Mouse (Mus musculus): ENCODE data around the gene Tlx1.

The Tlx1 gene

DNA sequence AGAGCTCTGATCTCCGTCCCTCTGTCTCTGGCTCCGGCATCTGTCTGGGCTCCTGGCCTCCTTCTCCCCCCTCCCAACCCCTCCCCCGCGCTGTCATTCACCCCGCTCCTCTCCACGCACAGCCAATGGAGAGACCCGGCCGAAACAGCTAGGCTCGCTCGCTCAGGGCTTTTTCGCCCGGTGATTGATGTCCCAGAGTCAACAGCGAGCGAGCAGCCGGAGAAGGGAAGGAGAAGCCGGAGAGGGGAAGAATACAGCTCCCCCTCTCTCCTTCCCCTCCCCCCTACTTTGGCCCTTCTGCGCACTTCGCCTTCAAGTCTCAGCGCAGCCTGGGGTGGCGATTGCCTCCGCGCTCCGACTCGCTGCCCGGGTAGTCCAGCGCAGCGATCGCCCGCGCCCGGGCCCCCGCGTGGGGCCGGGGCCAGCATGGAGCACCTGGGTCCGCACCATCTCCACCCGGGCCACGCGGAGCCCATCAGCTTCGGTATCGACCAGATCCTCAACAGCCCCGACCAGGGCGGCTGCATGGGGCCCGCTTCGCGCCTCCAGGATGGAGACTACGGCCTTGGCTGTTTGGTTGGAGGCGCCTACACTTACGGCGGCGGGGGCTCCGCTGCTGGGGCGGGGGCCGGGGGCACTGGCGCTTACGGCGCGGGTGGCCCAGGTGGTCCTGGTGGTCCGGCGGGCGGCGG, at the start of gene Tlx1:
Tlx1 (plus strand) TSS at position 191 of the 692 bp plus-strand sequence.
- DNase-seq = no peak

DNA sequence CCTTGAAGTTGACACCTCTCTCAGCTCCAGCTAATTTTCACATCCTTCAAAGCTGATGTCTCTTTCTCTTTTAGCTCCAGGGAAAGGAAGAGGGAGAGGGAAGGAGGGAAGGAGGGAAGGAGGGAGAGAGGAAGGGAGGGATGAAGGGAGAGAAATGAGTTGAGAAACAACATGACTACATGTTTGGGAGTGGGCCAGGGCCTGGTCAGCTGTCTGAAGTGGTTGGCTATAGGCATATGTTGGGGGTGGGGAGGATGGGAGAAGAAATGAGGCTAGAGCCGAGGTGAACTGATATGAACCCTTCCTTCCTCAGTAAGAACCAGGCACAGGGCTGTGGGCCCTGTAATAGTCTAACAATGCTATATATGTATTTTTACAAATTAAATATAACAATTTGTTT, 44.9 kb upstream of the Tlx1 start:
- no peak for DNase-seq

GRCm38 (mm10) chr19:45106689-45107088, 43.8 kb upstream of the Tlx1 start:
- DNase-seq = no peak

DNA sequence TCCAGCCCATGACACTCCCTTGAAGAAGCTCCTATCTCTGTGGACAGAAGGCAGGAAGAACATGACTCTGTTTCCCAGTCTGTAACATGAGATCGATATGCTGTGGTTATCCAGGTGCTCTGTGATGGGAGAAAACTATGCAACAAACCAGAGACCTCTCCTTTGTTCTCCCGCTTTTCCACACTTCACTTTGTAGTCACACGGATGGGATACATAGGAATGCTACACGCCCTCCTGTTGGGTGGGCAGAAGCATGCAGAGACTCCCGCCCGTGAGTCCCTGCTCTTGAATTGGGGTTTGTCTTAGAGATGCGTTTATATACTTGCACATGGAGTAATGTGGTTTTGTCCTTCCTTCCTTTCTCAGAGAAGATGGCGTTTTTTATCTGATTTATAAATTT, 39.8 kb upstream of the Tlx1 start:
- no peak for DNase-seq

GRCm38 (mm10) chr19:45112444-45112843, 38.0 kb upstream of the Tlx1 start:
- DNase-seq = peak; percentile 12

DNA sequence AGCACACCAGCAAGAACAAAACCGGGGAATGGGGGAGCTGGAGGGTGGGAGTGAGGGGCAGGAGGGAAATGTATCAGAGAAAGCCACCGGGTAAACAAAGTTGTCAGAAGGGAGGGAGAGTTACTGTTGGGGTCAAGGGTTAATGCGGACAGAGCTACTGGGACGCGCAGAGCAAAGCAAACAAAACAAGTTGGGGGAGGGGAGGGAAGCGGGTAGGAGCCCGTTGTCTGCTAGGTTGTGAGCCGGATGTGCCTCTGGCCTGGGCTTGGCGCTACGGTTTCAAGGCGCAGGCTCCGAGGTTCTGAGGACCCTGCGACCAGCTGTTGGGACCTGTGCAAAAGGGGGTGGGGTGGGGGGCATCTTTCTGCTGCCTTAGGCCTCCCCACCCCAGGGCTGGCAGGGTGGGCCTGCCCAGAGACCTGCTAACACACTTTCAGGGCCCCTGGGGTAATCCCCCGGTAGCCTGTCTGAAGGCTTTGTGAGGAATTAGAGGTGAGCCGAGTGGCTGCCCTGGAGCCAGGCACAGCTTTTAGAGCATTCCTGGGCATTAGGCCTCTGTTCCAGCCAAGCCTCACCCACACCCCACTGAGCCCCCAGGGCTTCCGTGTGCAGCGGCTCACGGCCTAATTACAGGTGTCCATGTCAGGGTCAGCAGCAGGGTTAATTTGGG, 36.6 kb upstream of the Tlx1 start:
- peak; percentile 48 for DNase-seq

GRCm38 (mm10) chr19:45114772-45115171, 35.7 kb upstream of the Tlx1 start:
- DNase-seq = no peak

DNA sequence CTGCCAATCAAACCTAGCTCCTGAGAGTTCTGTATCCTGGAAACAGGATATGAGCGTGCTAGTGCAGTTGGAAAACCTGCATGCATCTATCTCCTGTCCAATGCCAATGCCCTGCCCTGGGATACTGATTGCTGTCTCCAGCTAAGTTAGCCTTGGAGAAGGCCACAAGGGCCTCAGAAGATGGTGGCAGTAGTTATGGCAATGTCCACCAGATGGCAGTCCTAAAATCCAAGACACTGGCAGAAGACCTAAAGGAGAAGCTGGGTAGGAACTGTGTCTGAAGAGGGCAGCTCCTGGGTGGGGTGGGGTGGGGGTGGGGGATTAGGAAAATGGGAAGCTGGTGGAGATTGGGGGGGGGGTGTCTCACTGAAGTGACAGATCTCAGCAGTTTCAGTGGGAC, 33.7 kb upstream of the Tlx1 start:
- DNase-seq = peak; percentile 12

GRCm38 (mm10) chr19:45131966-45132628, 18.4 kb upstream of the Tlx1 start:
- no peak for DNase-seq

DNA sequence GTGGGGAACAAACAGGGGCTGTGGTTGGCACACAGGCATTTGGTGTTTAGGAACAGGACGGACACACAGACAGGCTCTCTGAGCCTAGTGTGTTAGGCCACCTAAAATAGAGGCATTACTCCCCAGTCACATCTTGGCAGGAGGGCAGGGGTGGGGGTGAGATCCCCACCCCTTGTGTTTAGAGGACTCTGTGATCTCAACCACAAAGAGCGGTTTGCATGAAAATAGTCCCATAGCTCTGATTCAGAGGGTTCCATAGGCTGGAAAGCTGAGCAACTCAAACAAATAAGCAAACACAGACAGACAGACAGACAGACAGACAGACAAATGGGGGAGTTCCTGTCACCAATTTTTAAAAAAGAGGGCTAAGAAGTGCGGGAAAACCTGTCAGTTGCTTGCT, 7.9 kb upstream of the Tlx1 start:
- no peak for DNase-seq

DNA sequence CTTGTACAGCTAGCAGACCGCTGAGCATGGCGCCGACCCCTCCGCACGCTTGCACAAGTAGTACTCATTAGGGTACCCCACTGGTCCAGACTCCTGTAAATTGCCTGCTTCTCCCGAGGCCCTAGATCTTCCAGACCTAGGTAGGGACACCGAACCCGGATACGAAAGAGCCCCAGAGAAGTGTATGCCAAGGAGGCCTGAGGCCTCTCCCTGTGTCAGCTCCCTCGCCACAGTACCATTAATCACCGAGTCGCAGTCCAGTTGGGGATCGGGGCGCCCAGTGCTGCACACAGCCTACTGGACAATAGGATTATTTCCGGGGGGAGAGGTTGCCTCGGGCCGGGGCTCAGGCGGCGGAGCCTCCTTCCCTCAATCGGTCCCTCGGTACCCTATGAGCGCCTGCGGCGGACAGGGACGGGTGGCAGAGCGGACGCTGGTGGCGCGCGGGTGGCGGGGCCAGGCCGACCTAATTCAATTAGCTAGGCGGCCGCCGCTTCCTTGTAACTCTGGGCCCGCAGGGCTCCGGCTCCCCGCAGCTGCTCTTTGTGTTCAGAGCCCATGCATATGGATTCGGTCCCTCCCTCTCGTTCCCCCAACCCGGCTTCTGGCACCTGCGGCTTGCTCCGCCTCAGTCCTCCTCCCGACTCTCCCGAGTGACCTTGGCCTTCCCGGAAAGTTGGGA, 7.1 kb upstream of the Tlx1 start:
- no peak for DNase-seq

GRCm38 (mm10) chr19:45147071-45147470, 3.4 kb upstream of the Tlx1 start:
- no peak for DNase-seq

- DNase-seq = no peak
Measured at GRCm38 (mm10) chr19:45151361-45152182, 1.1 kb downstream of the Tlx1 start.

- no peak for DNase-seq
Measured at GRCm38 (mm10) chr19:45152183-45152650, 1.7 kb downstream of the Tlx1 start.

DNA sequence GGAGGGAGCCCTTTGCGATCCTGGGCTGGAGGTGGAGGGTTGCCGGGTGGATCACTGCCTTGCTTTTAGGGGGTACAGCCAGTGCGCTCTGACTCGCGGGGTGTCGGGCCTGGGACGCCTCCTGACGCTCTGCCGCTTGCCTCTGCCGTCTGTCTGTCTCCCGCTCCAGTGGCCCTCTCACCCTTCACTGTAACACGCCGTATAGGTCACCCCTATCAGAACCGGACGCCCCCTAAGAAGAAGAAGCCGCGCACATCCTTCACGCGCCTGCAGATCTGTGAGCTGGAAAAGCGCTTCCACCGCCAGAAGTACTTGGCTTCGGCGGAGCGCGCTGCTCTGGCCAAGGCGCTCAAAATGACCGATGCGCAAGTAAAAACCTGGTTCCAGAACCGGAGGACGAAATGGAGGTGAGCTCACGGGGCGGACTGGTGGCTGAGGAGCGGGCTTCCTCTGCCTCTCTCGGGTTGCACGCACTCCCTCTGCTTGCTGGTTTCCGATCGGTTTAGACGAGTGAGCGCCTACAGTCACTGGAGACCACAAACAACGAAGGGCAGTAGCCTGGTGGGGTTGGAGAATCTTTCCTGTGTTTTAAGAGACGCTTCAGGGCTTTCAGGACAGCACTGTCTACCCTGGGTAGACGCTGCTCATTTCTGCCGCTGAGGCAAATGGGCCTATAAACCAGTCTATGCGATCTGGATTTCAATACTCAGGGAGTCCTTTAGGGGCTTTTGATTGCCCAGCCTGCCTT, 3.0 kb downstream of the Tlx1 start:
- DNase-seq = no peak

GRCm38 (mm10) chr19:45154059-45154386, 3.5 kb downstream of the Tlx1 start:
- DNase-seq = no peak

DNA sequence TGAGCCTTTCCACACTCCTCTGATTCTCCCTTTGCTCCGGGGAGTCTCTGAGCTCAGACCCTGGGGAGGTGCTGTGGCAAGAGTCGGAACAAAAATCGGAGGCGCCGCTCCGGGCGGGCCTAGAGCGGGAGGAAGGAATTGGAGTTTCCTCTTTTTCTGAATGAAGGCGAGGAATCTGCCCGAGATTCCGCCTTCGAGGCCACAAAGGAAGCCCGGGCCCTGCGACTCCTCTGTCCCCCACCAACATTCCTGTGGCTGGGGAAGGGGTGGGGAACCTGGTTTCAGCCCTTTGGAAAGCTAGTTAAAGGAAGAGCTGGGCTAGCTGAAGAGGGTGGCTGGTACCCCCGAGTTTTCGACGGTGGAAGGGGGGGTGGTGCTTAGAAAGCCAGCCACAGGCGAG, 4.0 kb downstream of the Tlx1 start:
- DNase-seq = no peak

DNA sequence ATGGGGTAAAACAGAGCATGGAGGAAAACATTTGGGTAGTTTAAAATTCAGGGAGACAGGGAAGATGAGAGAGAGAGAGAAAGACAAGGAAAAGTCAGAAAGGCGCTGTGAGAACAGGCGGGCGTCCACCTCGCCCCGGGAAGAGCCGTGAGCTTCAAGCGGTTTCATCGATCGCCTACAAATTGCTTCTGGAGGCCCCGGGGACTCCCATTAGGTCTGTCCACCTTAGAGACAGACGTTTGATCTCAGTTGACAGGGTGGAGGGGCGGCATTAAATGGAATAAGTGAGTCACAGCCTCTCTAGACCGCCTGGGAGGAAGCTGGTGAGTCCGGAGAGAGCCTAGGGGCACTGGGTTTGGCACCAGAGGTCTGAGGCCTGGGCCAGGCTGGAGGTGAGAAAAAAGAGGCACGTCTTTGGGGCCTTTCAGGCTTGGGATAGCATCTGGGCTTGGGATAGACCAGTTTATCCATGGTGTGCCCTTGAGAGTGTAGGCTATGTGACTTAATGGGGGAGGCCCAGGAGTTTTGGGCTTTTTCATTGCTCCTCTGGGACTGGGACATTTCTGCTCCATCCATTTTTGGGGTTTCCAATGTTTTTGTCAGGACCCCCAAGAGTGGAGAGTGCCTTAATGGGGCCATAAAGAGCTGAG, 4.8 kb downstream of the Tlx1 start:
- DNase-seq = no peak

- DNase-seq = no peak
Measured at GRCm38 (mm10) chr19:45155791-45156186, 5.3 kb downstream of the Tlx1 start.

GRCm38 (mm10) chr19:45156381-45156780, 5.9 kb downstream of the Tlx1 start:
- DNase-seq = no peak

DNA sequence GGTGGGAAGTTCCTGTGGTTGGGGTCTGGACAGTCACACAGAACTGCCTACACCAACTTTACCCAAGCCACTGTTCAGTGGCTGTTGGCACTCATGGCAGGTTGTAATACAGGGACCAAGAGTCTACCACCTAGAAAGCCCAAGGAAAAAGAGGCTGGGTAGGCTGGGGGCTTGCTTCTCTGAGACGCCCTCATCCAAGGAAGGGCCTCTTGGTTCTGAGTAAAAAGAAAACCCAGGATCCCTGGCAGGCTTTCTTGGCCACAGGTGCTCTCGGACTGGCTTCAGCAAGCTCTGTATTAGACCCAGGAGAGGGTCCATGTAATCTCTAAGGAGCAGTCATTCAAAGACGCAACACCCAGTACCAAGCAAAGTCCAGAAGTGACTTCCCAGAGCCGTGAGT, 7.7 kb downstream of the Tlx1 start:
- DNase-seq = no peak

All from liver (tissue).